In the genomic region with DNA sequence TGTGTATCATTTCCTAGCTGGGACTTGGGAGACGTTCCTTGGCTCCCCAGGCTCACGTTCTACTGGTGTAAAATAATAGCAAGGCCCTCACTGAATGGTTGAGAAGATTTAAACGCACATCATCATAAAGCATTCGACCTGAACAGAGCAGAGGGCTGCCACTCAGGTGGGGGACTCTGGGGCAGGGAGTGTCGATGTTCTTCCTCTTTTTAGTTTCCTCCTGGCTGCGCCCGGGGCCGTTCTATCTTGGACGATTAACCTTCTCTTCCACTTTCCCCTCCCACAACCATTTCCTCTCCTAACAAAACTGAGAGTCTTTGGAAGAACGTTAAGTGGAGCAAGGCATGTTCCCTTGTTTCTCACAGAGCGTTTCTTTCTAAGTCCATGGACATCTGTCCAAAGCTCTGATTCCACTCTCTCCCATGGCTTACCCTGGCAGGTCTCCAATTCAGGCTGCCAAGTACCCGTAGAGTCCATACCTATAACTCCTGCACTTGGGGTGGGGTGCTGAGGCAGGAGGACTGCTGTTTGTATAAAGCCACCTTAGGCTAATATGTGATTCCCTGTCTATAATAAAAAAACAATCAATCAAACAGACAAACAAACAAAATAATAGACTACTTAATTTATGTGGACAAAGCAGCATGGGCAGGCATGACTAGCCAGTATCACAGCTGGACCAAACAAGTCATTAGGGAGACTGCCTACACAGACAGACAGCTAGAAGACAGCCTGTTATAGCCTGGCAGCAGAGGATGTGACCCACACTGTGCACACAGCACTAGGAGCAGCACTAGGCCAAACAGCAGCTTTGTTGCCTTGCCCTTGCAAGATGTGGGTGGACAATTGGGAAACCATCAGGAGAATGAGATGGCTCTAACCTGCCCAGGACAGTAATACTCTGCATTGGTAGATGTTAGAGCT, we compare ENCODE assay signal across 12 mouse cellular contexts.
DNase-seq lines count a peak whose midpoint lies in the region; ATAC-seq lines count a peak whose summit lies in the region.
"Had no signal": no experiment of that assay in that cellular context is flagged by ENCODE, and none has a peak within 500 bp of the region (broad histone marks: within the 10 kb centered on the region; RNA-seq: fewer than 3 reads in every experiment).

No protein-coding gene starts in this region.

- peak overlapping the region; percentile 17; the same call in 1 of the 2 replicates for H3K4me2 ChIP-seq in heart, embryonic 16.5 days (ENCODE audit: low read depth, low read length)
- no peak overlapping the region for H3K4me2 ChIP-seq in lung, embryonic 15.5 days
- no peak overlapping the region for H3K4me2 ChIP-seq in forebrain, embryonic 14.5 days (ENCODE audit: low read length)
- H3K4me2 ChIP-seq: midbrain, embryonic 15.5 days; neural tube, embryonic 12.5 days had no signal

- DNase-seq in cerebellum, postnatal 10 days, result peak; percentile 70 to 77
- DNase-seq in cerebellum, adult 8-10 months, result no peak
- no peak for DNase-seq in heart, postnatal 36 days
- no peak for DNase-seq in lung, postnatal 36 days
- DNase-seq in forebrain, embryonic 14.5 days (ENCODE audit: low spot score), result no peak
- DNase-seq: adrenal gland, postnatal 25 days; right cerebral cortex, adult 18-20 months had no signal

- 0 out of 2 replicates have a peak overlapping the region, but pooled peaks have one; percentile 4 for H3K9ac ChIP-seq in heart, embryonic 16.5 days (ENCODE audit: low read length)
- H3K9ac ChIP-seq in lung, embryonic 15.5 days, result no peak overlapping the region
- H3K9ac ChIP-seq in forebrain, embryonic 14.5 days (ENCODE audit: low read length), result no peak overlapping the region
- H3K9ac ChIP-seq: midbrain, embryonic 15.5 days; neural tube, embryonic 12.5 days had no signal

- ATAC-seq in heart, embryonic 16.5 days (replicated peaks; ENCODE audit: extremely low read depth, insufficient read depth, low FRiP score), result no peak
- ATAC-seq in lung, embryonic 15.5 days (ENCODE audit: borderline replicate concordance, extremely low read depth, low FRiP score, low TSS enrichment), result 0 out of 2 replicates have a peak, but pooled peaks have one; percentile 28
- ATAC-seq in forebrain, embryonic 14.5 days, result no peak
- ATAC-seq: midbrain, embryonic 15.5 days had no signal

- H3K4me3 ChIP-seq in heart, embryonic 16.5 days (ENCODE audit: low read length), result no peak overlapping the region
- no peak overlapping the region for H3K4me3 ChIP-seq in lung, embryonic 15.5 days
- peak overlapping the region; percentile 1 for H3K4me3 ChIP-seq in megakaryocyte, embryonic 14.5 days (replicated peaks)
- no peak overlapping the region for H3K4me3 ChIP-seq in forebrain, embryonic 14.5 days (ENCODE audit: low read depth, low read length)
- H3K4me3 ChIP-seq: midbrain, embryonic 15.5 days; neural tube, embryonic 12.5 days had no signal

- peaks cover 50% of the 10 kb centered on the region for H3K4me1 ChIP-seq in heart, embryonic 16.5 days (ENCODE audit: control insufficient read depth, insufficient read depth, low read length)
- H3K4me1 ChIP-seq in lung, embryonic 15.5 days, result peaks cover 44% of the 10 kb centered on the region
- peaks cover 41% of the 10 kb centered on the region for H3K4me1 ChIP-seq in megakaryocyte, embryonic 14.5 days
- no peaks in the 10 kb centered on the region for H3K4me1 ChIP-seq in forebrain, embryonic 14.5 days (ENCODE audit: control insufficient read depth, insufficient read depth, low read length)

- intact Hi-C loops in heart, postnatal 36 days (cut with DNase I), result no loop called here

- H3K27me3 ChIP-seq in heart, embryonic 16.5 days (ENCODE audit: control insufficient read depth, insufficient read depth, low read length), result no peaks in the 10 kb centered on the region
- no peaks in the 10 kb centered on the region for H3K27me3 ChIP-seq in lung, embryonic 15.5 days
- peaks cover 4% of the 10 kb centered on the region for H3K27me3 ChIP-seq in megakaryocyte, embryonic 14.5 days (replicated peaks)
- H3K27me3 ChIP-seq in forebrain, embryonic 14.5 days (replicated peaks; ENCODE audit: control insufficient read depth, insufficient read depth, low read length), result no peaks in the 10 kb centered on the region
- H3K27me3 ChIP-seq: midbrain, embryonic 15.5 days; neural tube, embryonic 12.5 days had no signal

- no peaks in the 10 kb centered on the region for H3K36me3 ChIP-seq in heart, embryonic 16.5 days (ENCODE audit: control insufficient read depth, insufficient read depth)
- no peaks in the 10 kb centered on the region for H3K36me3 ChIP-seq in lung, embryonic 15.5 days
- no peaks in the 10 kb centered on the region for H3K36me3 ChIP-seq in megakaryocyte, embryonic 14.5 days (replicated peaks; ENCODE audit: low read length)
- H3K36me3 ChIP-seq in forebrain, embryonic 14.5 days (ENCODE audit: control insufficient read depth, insufficient read depth, low read length), result no peaks in the 10 kb centered on the region
- H3K36me3 ChIP-seq: midbrain, embryonic 15.5 days; neural tube, embryonic 12.5 days had no signal

- peak overlapping the region; percentile 53 for H3K27ac ChIP-seq in heart, embryonic 16.5 days (ENCODE audit: low read length)
- H3K27ac ChIP-seq in lung, embryonic 15.5 days, result no peak overlapping the region
- no peak overlapping the region for H3K27ac ChIP-seq in forebrain, embryonic 14.5 days (ENCODE audit: low read depth, low read length)
- H3K27ac ChIP-seq: midbrain, embryonic 15.5 days; neural tube, embryonic 12.5 days had no signal

- 31% methylated on average over 12 of the region's 12 CpGs for WGBS in heart, embryonic 16.5 days
- 41% methylated on average over 12 of the region's 12 CpGs for WGBS in lung, embryonic 15.5 days
- 85% methylated on average over 12 of the region's 12 CpGs for WGBS in forebrain, embryonic 14.5 days

- no peaks in the 10 kb centered on the region for H3K9me3 ChIP-seq in heart, embryonic 16.5 days (replicated peaks; ENCODE audit: control insufficient read depth, low read length)
- no peaks in the 10 kb centered on the region for H3K9me3 ChIP-seq in lung, embryonic 15.5 days
- no peaks in the 10 kb centered on the region for H3K9me3 ChIP-seq in megakaryocyte, embryonic 14.5 days
- H3K9me3 ChIP-seq in forebrain, embryonic 14.5 days (replicated peaks; ENCODE audit: control insufficient read depth, low read length), result no peaks in the 10 kb centered on the region
- H3K9me3 ChIP-seq: midbrain, embryonic 15.5 days; neural tube, embryonic 12.5 days had no signal

Comparison
In these comparisons a context has a peak if more than half of its experiments do, and no peak if none do; other contexts are left out.
1. DNase-seq: peak in cerebellum, postnatal 10 days (2 of 2); none in cerebellum, adult 8-10 months (single experiment), heart, postnatal 36 days (0 of 2), lung, postnatal 36 days (single experiment) and forebrain, embryonic 14.5 days (single experiment).